Mouse (Mus musculus): Measurements from ENCODE around the gene Arl3. TPM values are rescaled to one million over a fixed set of nuclear protein-coding genes. Genes with fewer than 3 reads are reported as not detected.

The Arl3 gene
- total RNA-seq, 2 experiments from 2014 or later = 79.9 to 86.2 TPM

GRCm38 (mm10) chr19:46534542-46535098, 38.4 kb downstream of the Arl3 start:
- no peak for DNase-seq (ENCODE audit: low spot score)

GRCm38 (mm10) chr19:46533525-46533924, 39.5 kb downstream of the Arl3 start:
- DNase-seq (ENCODE audit: low spot score) = no peak

GRCm38 (mm10) chr19:46533066-46533465, 39.9 kb downstream of the Arl3 start:
- no peak for DNase-seq (ENCODE audit: low spot score)

GRCm38 (mm10) chr19:46532031-46532688, 40.8 kb downstream of the Arl3 start:
- DNase-seq (ENCODE audit: low spot score) = no peak

- DNase-seq (ENCODE audit: low spot score) = no peak
These were observed 41.6 kb downstream of the Arl3 start for GRCm38 (mm10) chr19:46531071-46532030.

- DNase-seq (ENCODE audit: low spot score) = no peak
These were observed 42.5 kb downstream of the Arl3 start for GRCm38 (mm10) chr19:46530449-46530990.

GRCm38 (mm10) chr19:46529601-46530448, 43.2 kb downstream of the Arl3 start:
- no peak for DNase-seq (ENCODE audit: low spot score)

GRCm38 (mm10) chr19:46528529-46529213, 44.3 kb downstream of the Arl3 start:
- no peak for DNase-seq (ENCODE audit: low spot score)

GRCm38 (mm10) chr19:46527632-46528528, 45.1 kb downstream of the Arl3 start:
- DNase-seq (ENCODE audit: low spot score) = no peak

- DNase-seq (ENCODE audit: low spot score) = no peak
These were observed 47.0 kb downstream of the Arl3 start for GRCm38 (mm10) chr19:46525691-46526631.

GRCm38 (mm10) chr19:46524601-46525321, 48.2 kb downstream of the Arl3 start:
- peak; percentile 78 for DNase-seq (ENCODE audit: low spot score)

- DNase-seq (ENCODE audit: low spot score) = no peak
These were observed 48.9 kb downstream of the Arl3 start for GRCm38 (mm10) chr19:46524152-46524544.

GRCm38 (mm10) chr19:46523480-46524151, 49.4 kb downstream of the Arl3 start:
- DNase-seq (ENCODE audit: low spot score) = no peak

- no peak for DNase-seq (ENCODE audit: low spot score)
These were observed 49.9 kb downstream of the Arl3 start for GRCm38 (mm10) chr19:46523131-46523479.

GRCm38 (mm10) chr19:46522433-46523044, 50.5 kb downstream of the Arl3 start:
- DNase-seq (ENCODE audit: low spot score) = no peak

- no peak for DNase-seq (ENCODE audit: low spot score)
These were observed 51.3 kb downstream of the Arl3 start for GRCm38 (mm10) chr19:46521698-46522097.
